Mouse (Mus musculus): ENCODE measurements around the gene Syngr2.
"Not testable (repeated sequence)": the region's sequence is repeated elsewhere in the genome, so short reads cannot be mapped to it uniquely, and the experiment has no call there.

Syngr2 gene

GRCm38 (mm10) chr11:117780582-117781111, 28.8 kb upstream of the Syngr2 start:
- no peak for ATAC-seq (ENCODE audit: insufficient number of reproducible peaks, low FRiP score, low TSS enrichment)

DNA sequence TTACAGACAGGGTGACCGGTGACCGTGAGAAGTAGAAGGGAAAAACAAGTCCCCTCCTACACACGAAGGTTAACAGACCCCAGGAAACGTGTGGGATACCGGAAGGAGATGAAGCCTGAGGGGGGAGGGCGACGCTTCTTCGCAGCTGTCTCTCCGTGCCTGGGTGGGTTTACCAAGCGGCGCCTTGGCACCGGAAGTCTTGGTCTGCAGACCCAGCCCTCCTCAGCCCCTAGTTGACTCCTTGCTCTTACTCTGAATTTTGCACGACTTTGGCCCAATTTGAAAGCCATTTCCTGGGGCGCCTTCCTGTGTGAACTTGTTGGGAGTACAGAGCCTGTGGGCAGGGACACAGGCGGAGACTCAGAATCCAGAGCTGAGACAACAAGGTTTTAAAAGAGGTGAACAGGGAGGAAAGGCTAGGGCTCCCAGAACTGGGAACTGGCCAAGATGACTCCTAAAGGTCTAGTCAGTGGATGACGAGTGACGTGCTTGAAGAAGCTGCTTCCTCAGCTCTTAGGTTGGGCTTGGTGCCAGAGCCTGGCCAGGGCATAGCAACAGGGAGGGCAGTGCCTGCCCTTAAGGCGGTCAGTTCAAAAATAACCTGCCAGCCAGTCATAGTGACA, 28.2 kb upstream of the Syngr2 start:
- ATAC-seq (ENCODE audit: insufficient number of reproducible peaks, low FRiP score, low TSS enrichment), result no peak

GRCm38 (mm10) chr11:117781993-117782704, 27.3 kb upstream of the Syngr2 start, which contains the start of the genes Tmc8 and Tmc6:
Gene Tmc8 (plus strand): TSS chr11:117782076.
Gene Tmc6 (minus strand): TSS chr11:117782198.
- ATAC-seq (ENCODE audit: insufficient number of reproducible peaks, low FRiP score, low TSS enrichment), result no peak

GRCm38 (mm10) chr11:117782705-117783034, 26.8 kb upstream of the Syngr2 start:
- ATAC-seq (ENCODE audit: insufficient number of reproducible peaks, low FRiP score, low TSS enrichment), result no peak

DNA sequence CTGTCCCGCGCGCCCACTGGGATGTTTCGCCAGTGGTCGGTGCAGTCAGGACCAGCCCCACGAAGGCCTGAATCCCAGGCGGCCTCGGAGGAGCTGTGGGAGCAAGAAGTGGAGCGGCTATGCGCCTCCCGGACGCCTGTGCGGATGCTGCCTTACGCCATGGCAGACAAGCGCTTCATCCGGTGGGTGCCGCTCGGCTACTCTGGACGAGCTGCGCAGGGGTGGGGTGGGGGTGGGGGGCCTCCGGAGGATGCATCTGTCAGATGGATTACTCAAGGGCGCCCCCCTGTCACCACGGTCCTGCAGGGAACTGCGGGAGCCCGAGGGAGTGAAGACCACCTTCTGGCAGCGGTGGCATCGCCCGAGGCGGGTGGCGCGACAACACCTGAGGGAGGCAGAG, 26.4 kb upstream of the Syngr2 start:
- ATAC-seq (ENCODE audit: insufficient number of reproducible peaks, low FRiP score, low TSS enrichment), result no peak

- ATAC-seq (ENCODE audit: insufficient number of reproducible peaks, low FRiP score, low TSS enrichment), result no peak
Measured at GRCm38 (mm10) chr11:117783683-117784309, 25.7 kb upstream of the Syngr2 start.

DNA sequence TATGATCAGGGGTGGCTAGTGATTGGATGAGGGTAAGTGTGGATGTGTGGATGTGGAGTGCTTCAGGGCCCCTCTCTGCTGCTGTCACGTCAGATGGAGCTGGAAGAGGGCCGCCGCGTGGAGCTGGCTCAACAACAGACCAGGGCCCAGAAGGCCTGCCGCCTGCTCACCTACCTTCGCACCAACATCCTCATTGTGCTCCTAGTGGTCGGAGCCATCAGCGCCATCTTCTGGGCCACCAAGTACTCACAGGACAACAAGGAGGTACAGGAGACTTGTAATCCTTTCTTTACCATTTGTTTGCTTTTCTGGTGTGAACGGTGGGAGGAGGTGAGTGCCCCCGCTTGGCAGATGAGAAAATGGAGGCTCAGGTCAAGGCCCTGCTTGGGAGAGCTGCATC, 23.2 kb upstream of the Syngr2 start:
- no peak for ATAC-seq (ENCODE audit: insufficient number of reproducible peaks, low FRiP score, low TSS enrichment)

DNA sequence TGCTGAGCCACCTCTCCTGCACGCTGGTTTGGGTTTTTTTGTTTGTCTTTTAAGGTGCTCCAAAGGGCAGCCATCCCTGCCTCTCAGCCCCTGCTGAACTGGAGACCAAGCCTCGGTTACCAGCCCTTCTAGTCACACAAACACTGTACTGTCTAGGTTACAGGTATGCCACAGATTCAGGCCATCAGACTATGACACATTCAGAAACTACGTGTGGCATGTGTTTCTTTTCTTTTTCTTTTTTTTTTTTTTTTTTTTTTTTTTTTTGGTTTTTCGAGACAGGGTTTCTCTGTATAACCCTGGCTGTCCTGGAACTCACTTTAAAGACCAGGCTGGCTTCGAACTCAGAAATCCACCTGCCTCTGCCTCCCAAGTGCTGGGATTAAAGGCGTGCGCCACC, 21.0 kb upstream of the Syngr2 start:
- ATAC-seq (ENCODE audit: insufficient number of reproducible peaks, low FRiP score, low TSS enrichment), result not testable (repeated sequence)

GRCm38 (mm10) chr11:117790286-117790685, 19.2 kb upstream of the Syngr2 start:
- ATAC-seq (ENCODE audit: insufficient number of reproducible peaks, low FRiP score, low TSS enrichment), result no peak

- ATAC-seq (ENCODE audit: insufficient number of reproducible peaks, low FRiP score, low TSS enrichment), result no peak
Measured at GRCm38 (mm10) chr11:117790703-117791440, 18.6 kb upstream of the Syngr2 start.

DNA sequence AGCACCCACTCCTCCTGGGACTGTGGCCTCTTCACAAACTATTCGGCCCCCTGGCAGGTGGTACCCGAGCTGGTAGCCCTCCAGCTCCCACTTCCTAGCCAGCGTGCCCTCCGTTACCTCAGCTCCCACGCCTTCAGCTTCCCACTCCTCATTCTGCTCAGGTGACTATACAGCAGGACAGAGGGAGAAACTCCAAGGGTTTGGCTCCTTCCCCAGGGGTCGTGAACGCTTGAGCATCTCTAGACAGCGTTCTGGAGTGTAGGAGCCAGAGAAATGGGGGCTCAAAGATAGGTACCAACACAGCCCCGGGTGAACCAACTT, 18.1 kb upstream of the Syngr2 start:
- ATAC-seq (ENCODE audit: insufficient number of reproducible peaks, low FRiP score, low TSS enrichment), result no peak

DNA sequence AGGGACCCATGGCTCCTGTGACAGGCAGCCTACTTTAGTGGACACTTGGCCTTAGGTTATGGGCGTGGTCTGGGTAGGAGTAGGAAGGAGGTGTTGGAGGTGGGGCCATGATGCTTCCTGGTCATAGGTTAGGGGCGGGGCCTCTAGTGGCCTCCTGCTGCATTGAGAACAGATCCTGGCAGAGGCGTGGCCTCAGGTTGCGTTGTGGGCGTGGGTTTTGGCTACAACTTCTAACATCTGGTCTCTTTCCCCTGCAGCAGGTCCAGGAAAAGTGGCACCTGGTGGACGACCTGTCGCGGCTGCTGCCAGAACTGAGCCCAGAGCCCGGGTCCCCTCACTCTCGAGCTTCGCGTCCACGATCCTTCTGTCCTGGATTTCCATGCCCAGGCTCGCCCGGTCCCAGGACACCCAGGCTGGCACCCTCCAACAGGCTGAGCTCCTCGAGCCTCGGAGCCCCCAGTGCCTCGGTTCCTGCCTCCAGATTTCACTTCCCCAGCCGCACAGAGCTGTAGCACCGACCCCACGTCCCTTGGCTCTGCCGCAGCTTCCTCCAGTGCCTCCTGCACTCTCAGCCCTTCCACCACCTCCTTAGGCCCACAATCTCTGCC, 17.1 kb upstream of the Syngr2 start:
- no peak for ATAC-seq (ENCODE audit: insufficient number of reproducible peaks, low FRiP score, low TSS enrichment)

DNA sequence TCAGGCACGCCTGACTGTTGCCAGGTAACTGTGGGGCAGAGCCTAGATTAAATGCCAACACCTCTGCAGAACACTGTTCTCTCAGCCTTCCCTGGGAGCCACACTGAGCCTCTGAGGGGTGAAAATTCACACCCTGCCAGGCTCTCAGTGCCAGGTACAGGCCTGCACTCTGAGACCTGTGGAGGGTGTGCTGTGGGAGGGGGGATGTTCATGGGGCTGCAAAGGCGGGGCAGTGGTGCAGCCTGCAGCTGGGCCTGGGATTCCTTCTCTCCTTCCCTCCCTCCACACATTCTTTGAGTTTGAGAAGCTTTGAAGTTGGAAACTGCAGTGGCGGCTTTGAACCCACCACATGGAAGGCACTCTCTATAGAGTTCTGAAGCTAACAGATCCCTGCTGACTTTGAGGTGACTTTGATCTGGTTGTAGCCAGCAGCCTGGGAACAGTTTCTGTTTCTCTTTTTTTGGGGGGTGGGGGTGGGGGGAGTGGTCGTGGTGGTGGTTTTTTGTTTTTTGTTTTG, 15.4 kb upstream of the Syngr2 start:
- no peak for ATAC-seq (ENCODE audit: insufficient number of reproducible peaks, low FRiP score, low TSS enrichment)

GRCm38 (mm10) chr11:117796954-117797353, 12.5 kb upstream of the Syngr2 start:
- no peak for ATAC-seq (ENCODE audit: insufficient number of reproducible peaks, low FRiP score, low TSS enrichment)

DNA sequence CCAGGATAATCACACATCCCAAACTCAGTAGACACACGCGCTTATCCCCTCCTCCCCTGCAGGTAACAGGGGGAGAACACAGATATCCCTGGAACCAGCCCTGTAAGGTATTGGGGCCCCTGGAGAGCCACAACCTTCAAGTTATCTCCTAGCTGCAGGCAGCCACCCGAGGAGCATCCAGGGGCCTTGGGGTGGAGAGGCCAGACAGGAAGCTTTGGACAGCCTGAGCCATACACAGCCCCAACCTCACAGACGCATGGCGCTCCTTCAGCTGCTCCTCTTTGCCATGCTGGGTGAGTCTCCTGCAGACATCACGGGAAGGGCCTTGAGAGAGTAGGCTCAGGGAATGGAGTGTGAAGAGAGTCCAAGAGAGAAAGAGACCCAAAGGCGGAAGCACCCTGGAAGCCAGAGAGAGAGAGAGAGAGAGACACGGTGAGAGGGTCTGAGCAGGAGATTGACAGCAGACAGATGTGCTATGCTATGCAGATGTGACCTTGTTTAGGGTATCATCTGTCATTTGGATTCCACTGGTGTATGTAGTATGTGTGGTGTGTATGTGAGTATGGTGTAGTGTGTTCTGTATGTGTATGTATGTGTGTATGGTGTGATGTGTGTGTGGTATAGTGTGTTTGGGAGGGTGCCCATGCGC, 11.8 kb upstream of the Syngr2 start, which contains the start of gene 6030468B19Rik:
TSS of gene 6030468B19Rik (plus strand) at position 150 of the 649 bp plus-strand sequence.
- ATAC-seq (ENCODE audit: insufficient number of reproducible peaks, low FRiP score, low TSS enrichment), result no peak

DNA sequence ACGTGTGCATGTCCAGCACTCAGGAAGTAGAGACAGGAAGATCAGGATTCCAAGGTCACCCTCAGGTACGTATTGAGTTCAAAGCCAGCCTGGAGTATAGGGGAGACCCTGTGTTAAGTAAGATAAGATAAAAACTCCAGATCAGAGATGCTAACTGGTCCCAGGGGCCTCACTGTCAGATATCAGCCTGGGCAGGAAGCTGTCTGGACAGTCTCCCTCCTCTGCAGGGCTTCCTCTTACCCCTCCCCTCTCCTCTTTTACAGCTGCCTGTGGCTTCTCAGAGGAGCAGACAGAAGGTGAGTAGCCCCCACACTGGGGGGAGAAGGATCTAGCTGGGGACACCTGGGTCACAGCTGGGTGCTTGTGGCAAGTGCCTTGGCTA, 11.3 kb upstream of the Syngr2 start:
- ATAC-seq (ENCODE audit: insufficient number of reproducible peaks, low FRiP score, low TSS enrichment), result no peak

DNA sequence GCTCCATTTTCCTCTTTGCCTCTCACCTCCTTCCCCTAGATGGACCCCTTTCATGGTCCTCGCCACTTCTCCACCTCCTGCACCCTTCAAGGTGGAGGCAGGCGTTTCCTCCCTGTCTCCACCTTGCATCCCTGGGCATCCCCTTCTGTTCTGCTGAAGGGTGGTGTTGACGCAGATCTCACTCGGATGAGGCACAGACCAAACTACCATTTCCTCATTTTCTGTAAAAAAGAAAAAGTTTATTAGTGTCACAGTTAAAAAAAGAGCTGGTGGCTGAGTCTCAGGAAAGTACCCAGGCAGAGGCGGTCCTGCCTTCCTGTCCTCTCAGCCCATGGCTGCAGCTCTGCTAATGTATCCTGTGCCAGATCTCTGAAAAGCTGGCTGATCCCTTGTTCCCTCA, 10.3 kb upstream of the Syngr2 start:
- ATAC-seq (ENCODE audit: insufficient number of reproducible peaks, low FRiP score, low TSS enrichment), result no peak

- ATAC-seq (ENCODE audit: insufficient number of reproducible peaks, low FRiP score, low TSS enrichment), result no peak
Measured at GRCm38 (mm10) chr11:117800038-117800437, 9.4 kb upstream of the Syngr2 start.

DNA sequence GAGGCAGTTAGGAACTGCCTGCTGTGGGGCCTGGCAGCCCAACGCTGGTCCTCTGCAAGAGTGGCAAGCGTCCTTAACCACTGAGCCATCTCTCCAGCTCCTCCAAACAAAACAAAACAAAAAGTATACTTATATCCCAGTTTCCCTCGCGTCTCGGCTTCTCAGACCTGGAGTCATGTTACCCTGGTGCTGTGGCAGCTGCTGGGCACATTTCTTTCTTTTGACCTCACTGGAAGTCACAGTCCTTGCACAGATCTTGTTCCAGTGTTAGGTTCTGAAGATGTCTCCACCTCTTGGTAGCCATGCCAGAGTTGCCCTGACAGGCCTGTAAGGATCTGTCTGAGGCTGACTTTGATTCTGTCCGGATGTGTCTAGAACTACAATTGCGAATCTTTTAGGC, 7.8 kb upstream of the Syngr2 start:
- ATAC-seq (ENCODE audit: insufficient number of reproducible peaks, low FRiP score, low TSS enrichment), result no peak

DNA sequence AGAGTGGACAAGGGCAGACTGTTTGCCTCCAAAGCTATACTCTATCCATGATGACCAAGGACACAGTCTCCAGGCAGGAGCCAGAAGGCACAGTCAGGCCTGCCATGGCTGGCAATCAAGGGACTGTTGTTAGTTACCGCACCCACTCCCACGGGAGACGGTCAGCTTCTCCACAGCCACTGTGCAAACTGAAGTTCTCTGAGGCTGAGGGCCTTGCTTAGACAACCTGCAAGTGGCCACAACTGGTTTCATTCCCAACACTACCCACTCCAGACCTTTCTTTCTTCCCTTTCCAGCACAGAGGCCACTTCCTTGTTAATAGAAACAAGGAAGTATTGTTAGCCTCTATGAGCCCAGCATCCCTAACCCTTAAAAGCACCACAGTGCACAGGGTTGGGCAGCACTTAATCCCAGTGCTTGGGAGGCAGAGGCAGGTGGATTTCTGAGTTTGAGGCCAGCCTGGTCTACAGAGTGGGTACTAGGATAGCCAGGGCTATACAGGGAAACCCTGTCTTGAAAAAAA, 6.2 kb upstream of the Syngr2 start:
- ATAC-seq (ENCODE audit: insufficient number of reproducible peaks, low FRiP score, low TSS enrichment), result no peak

Data from cerebellum, adult (tissue).